Mouse (Mus musculus) ES-Bruce4 (cell line): ENCODE measurements at regions not wholly inside any gene's neighbourhood (a gene's known extent, or its start where the extent isn't known, plus 50 kb on each side); places are given as distances from the start of the nearest gene placed in this dataset.

ENCODE experiments used
- CTCF ChIP-seq: IDR thresholded peaks from one replicate; pipeline ENCODE4 v1.8.1; 2011; ENCODE audit warnings: low read depth, low read length
- POLR2A ChIP-seq: IDR thresholded peaks from one replicate; pipeline ENCODE4 v1.8.1; 2011; ENCODE audit warnings: low read length; ENCODE audit not compliant: insufficient read depth

DNA sequence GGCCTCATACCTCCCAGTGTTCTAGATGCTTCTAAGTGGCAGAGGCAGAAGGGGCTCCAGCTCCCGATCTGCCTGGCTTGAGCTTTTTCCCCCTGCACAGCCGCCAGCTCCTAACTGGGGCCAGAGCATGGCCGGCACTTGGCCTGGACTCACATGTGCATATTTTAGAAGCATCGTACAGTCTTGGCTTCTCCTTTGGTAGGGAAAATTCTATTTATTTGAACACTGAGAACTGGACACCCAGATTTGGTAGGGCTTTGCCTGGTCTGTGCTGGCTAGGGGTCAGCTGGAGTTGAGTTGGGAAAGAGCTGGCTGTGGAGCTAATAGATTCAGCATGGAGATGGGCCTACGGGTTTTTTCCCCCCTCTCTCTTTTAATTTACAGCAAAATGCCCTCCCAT, 282.9 kb upstream of the Auts2 start:
- TF ChIP-seq POLR2A: no peak
- no peak for TF ChIP-seq CTCF
